Mouse (Mus musculus): ENCODE results near the gene Sulf2.

- TF ChIP-seq POLR2A (IDR thresholded peaks at IDR 0.05; ENCODE audit: low read depth, low read length) (no peak), CTCF (IDR thresholded peaks at IDR 0.05; ENCODE audit: borderline replicate concordance, insufficient read depth, low read length) (no peak)
These were observed 29.1 kb downstream of the Sulf2 start for GRCm38 (mm10) chr2:166126343-166126742.
